Mouse (Mus musculus): ENCODE measurements at regions not wholly inside any gene's neighbourhood (a gene's known extent, or its start where the extent isn't known, plus 50 kb on each side); places are given as distances from the start of the nearest gene placed in this dataset.
A peak's percentile ranks its signal among the peaks of the same experiment; 100 is the strongest.

- ATAC-seq (ENCODE audit: low FRiP score) (no peak), DNase-seq (ENCODE audit: low spot score) (no peak)
- Histone ChIP-seq H3K36me3 (replicated peaks; ENCODE audit: control insufficient read depth, insufficient read depth) (no peaks in the 10 kb centered on the region), H3K4me3 (replicated peaks; ENCODE audit: low read length) (no peak overlapping the region), H3K27ac (no peak overlapping the region), H3K9me3 (ENCODE audit: control insufficient read depth, low read length) (no peaks in the 10 kb centered on the region), H3K4me1 (replicated peaks; ENCODE audit: control insufficient read depth, insufficient read depth, low read length) (no peaks in the 10 kb centered on the region), H3K4me2 (replicated peaks) (no peak overlapping the region), H3K9ac (no peak overlapping the region), H3K27me3 (ENCODE audit: control insufficient read depth, insufficient read depth, low read length) (no peaks in the 10 kb centered on the region)
- WGBS = 29% methylated on average over 4 of the region's 4 CpGs
Observed at GRCm38 (mm10) chr6:7120136-7120535, 164.3 kb downstream of the Sdhaf3 start.

GRCm38 (mm10) chr6:7133042-7133441 is 177.2 kb downstream of the Sdhaf3 start:
- no peak overlapping the region for H3K4me2 ChIP-seq (replicated peaks)
- no peaks in the 10 kb centered on the region for H3K9me3 ChIP-seq (ENCODE audit: control insufficient read depth, low read length)
- no peaks in the 10 kb centered on the region for H3K4me1 ChIP-seq (replicated peaks; ENCODE audit: control insufficient read depth, insufficient read depth, low read length)
- no peak overlapping the region for H3K9ac ChIP-seq
- no peak overlapping the region for H3K27ac ChIP-seq
- H3K4me3 ChIP-seq (replicated peaks; ENCODE audit: low read length) = no peak overlapping the region
- no peak for ATAC-seq (ENCODE audit: low FRiP score)
- no peak for DNase-seq (ENCODE audit: low spot score)
- H3K27me3 ChIP-seq (ENCODE audit: control insufficient read depth, insufficient read depth, low read length) = no peaks in the 10 kb centered on the region
- H3K36me3 ChIP-seq (replicated peaks; ENCODE audit: control insufficient read depth, insufficient read depth) = no peaks in the 10 kb centered on the region
- WGBS = 93% methylated on average over 11 of the region's 11 CpGs

GRCm38 (mm10) chr6:7134062-7134461 is 178.3 kb downstream of the Sdhaf3 start:
- DNase-seq (ENCODE audit: low spot score) (no peak), ATAC-seq (ENCODE audit: low FRiP score) (no peak)
- H3K4me2 ChIP-seq (replicated peaks) = no peak overlapping the region
- H3K4me3 ChIP-seq (replicated peaks; ENCODE audit: low read length) = no peak overlapping the region
- no peaks in the 10 kb centered on the region for H3K9me3 ChIP-seq (ENCODE audit: control insufficient read depth, low read length)
- no peak overlapping the region for H3K27ac ChIP-seq
- no peaks in the 10 kb centered on the region for H3K4me1 ChIP-seq (replicated peaks; ENCODE audit: control insufficient read depth, insufficient read depth, low read length)
- H3K27me3 ChIP-seq (ENCODE audit: control insufficient read depth, insufficient read depth, low read length) = no peaks in the 10 kb centered on the region
- H3K9ac ChIP-seq = no peak overlapping the region
- H3K36me3 ChIP-seq (replicated peaks; ENCODE audit: control insufficient read depth, insufficient read depth) = no peaks in the 10 kb centered on the region
- 85% methylated on average over 4 of the region's 4 CpGs for WGBS

- ATAC-seq (ENCODE audit: low FRiP score) (no peak), DNase-seq (ENCODE audit: low spot score) (no peak)
- H3K27me3 ChIP-seq (ENCODE audit: control insufficient read depth, insufficient read depth, low read length) = no peaks in the 10 kb centered on the region
- no peaks in the 10 kb centered on the region for H3K36me3 ChIP-seq (replicated peaks; ENCODE audit: control insufficient read depth, insufficient read depth)
- H3K4me3 ChIP-seq (replicated peaks; ENCODE audit: low read length) = no peak overlapping the region
- no peak overlapping the region for H3K27ac ChIP-seq
- 94% methylated on average over 1 of the region's 1 CpGs for WGBS
- H3K9me3 ChIP-seq (ENCODE audit: control insufficient read depth, low read length) = no peaks in the 10 kb centered on the region
- no peaks in the 10 kb centered on the region for H3K4me1 ChIP-seq (replicated peaks; ENCODE audit: control insufficient read depth, insufficient read depth, low read length)
- H3K4me2 ChIP-seq (replicated peaks) = no peak overlapping the region
- no peak overlapping the region for H3K9ac ChIP-seq
Observed at GRCm38 (mm10) chr6:7134888-7135287, 179.1 kb downstream of the Sdhaf3 start.

- Histone ChIP-seq H3K36me3 (replicated peaks; ENCODE audit: control insufficient read depth, insufficient read depth) (no peaks in the 10 kb centered on the region), H3K27me3 (ENCODE audit: control insufficient read depth, insufficient read depth, low read length) (no peaks in the 10 kb centered on the region), H3K27ac (no peak overlapping the region), H3K4me3 (replicated peaks; ENCODE audit: low read length) (no peak overlapping the region), H3K4me2 (replicated peaks) (no peak overlapping the region), H3K9ac (no peak overlapping the region), H3K4me1 (replicated peaks; ENCODE audit: control insufficient read depth, insufficient read depth, low read length) (no peaks in the 10 kb centered on the region), H3K9me3 (ENCODE audit: control insufficient read depth, low read length) (no peaks in the 10 kb centered on the region)
- WGBS = 92% methylated on average over 2 of the region's 2 CpGs
- no peak for DNase-seq (ENCODE audit: low spot score)
- no peak for ATAC-seq (ENCODE audit: low FRiP score)
Observed at GRCm38 (mm10) chr6:7181711-7182110, 225.9 kb downstream of the Sdhaf3 start.

GRCm38 (mm10) chr6:7199046-7199599 is 243.3 kb downstream of the Sdhaf3 start:
- H3K4me2 ChIP-seq (replicated peaks) = no peak overlapping the region
- H3K4me1 ChIP-seq (replicated peaks; ENCODE audit: control insufficient read depth, insufficient read depth, low read length) = no peaks in the 10 kb centered on the region
- no peak for DNase-seq (ENCODE audit: low spot score)

GRCm38 (mm10) chr6:7215880-7216279 is 260.1 kb downstream of the Sdhaf3 start:
- DNase-seq (ENCODE audit: low spot score) = no peak
- no peak for ATAC-seq (ENCODE audit: low FRiP score)
- Histone ChIP-seq H3K27ac (no peak overlapping the region), H3K4me2 (replicated peaks) (no peak overlapping the region), H3K9me3 (ENCODE audit: control insufficient read depth, low read length) (no peaks in the 10 kb centered on the region), H3K9ac (no peak overlapping the region), H3K4me3 (replicated peaks; ENCODE audit: low read length) (no peak overlapping the region), H3K4me1 (replicated peaks; ENCODE audit: control insufficient read depth, insufficient read depth, low read length) (no peaks in the 10 kb centered on the region), H3K27me3 (ENCODE audit: control insufficient read depth, insufficient read depth, low read length) (no peaks in the 10 kb centered on the region), H3K36me3 (replicated peaks; ENCODE audit: control insufficient read depth, insufficient read depth) (no peaks in the 10 kb centered on the region)
- 65% methylated on average over 4 of the region's 4 CpGs for WGBS

More at GRCm38 (mm10) chr6:7199046-7199599, 243.3 kb downstream of the Sdhaf3 start:
- H3K9ac ChIP-seq = no peak overlapping the region
- H3K4me3 ChIP-seq (replicated peaks; ENCODE audit: low read length) = no peak overlapping the region
- no peaks in the 10 kb centered on the region for H3K36me3 ChIP-seq (replicated peaks; ENCODE audit: control insufficient read depth, insufficient read depth)
- no peaks in the 10 kb centered on the region for H3K9me3 ChIP-seq (ENCODE audit: control insufficient read depth, low read length)
- H3K27ac ChIP-seq = no peak overlapping the region
- no peaks in the 10 kb centered on the region for H3K27me3 ChIP-seq (ENCODE audit: control insufficient read depth, insufficient read depth, low read length)
- ATAC-seq (ENCODE audit: low FRiP score) = peak; percentile 40; the same call in 1 of the 2 replicates
- 60% methylated on average over 8 of the region's 8 CpGs for WGBS

GRCm38 (mm10) chr6:7252286-7252685 is 296.5 kb downstream of the Sdhaf3 start:
- H3K4me3 ChIP-seq (replicated peaks; ENCODE audit: low read length) = no peak overlapping the region
- H3K4me1 ChIP-seq (replicated peaks; ENCODE audit: control insufficient read depth, insufficient read depth, low read length) = no peaks in the 10 kb centered on the region
- no peaks in the 10 kb centered on the region for H3K27me3 ChIP-seq (ENCODE audit: control insufficient read depth, insufficient read depth, low read length)
- 72% methylated on average over 7 of the region's 7 CpGs for WGBS
- no peak overlapping the region for H3K4me2 ChIP-seq (replicated peaks)
- H3K36me3 ChIP-seq (replicated peaks; ENCODE audit: control insufficient read depth, insufficient read depth) = no peaks in the 10 kb centered on the region
- no peak overlapping the region for H3K9ac ChIP-seq
- DNase-seq (ENCODE audit: low spot score) (no peak), ATAC-seq (ENCODE audit: low FRiP score) (no peak)
- H3K9me3 ChIP-seq (ENCODE audit: control insufficient read depth, low read length) = no peaks in the 10 kb centered on the region
- H3K27ac ChIP-seq = no peak overlapping the region

GRCm38 (mm10) chr6:7277431-7277830 is 277.2 kb upstream of the Tac1 start:
- Histone ChIP-seq H3K9me3 (ENCODE audit: control insufficient read depth, low read length) (no peaks in the 10 kb centered on the region), H3K4me2 (replicated peaks) (no peak overlapping the region), H3K36me3 (replicated peaks; ENCODE audit: control insufficient read depth, insufficient read depth) (no peaks in the 10 kb centered on the region), H3K27ac (no peak overlapping the region), H3K4me1 (replicated peaks; ENCODE audit: control insufficient read depth, insufficient read depth, low read length) (no peaks in the 10 kb centered on the region), H3K27me3 (ENCODE audit: control insufficient read depth, insufficient read depth, low read length) (no peaks in the 10 kb centered on the region), H3K4me3 (replicated peaks; ENCODE audit: low read length) (no peak overlapping the region), H3K9ac (no peak overlapping the region)
- ATAC-seq (ENCODE audit: low FRiP score) = no peak
- WGBS = 51% methylated on average over 4 of the region's 4 CpGs
- no peak for DNase-seq (ENCODE audit: low spot score)

GRCm38 (mm10) chr6:7306956-7307355 is 247.7 kb upstream of the Tac1 start:
- WGBS = 92% methylated on average over 1 of the region's 1 CpGs
- ATAC-seq (ENCODE audit: low FRiP score) = no peak
- DNase-seq (ENCODE audit: low spot score) = no peak
- H3K9ac ChIP-seq = no peak overlapping the region
- no peak overlapping the region for H3K27ac ChIP-seq
- H3K27me3 ChIP-seq (ENCODE audit: control insufficient read depth, insufficient read depth, low read length) = no peaks in the 10 kb centered on the region
- no peak overlapping the region for H3K4me2 ChIP-seq (replicated peaks)
- no peaks in the 10 kb centered on the region for H3K9me3 ChIP-seq (ENCODE audit: control insufficient read depth, low read length)
- H3K4me3 ChIP-seq (replicated peaks; ENCODE audit: low read length) = no peak overlapping the region
- H3K36me3 ChIP-seq (replicated peaks; ENCODE audit: control insufficient read depth, insufficient read depth) = no peaks in the 10 kb centered on the region
- no peaks in the 10 kb centered on the region for H3K4me1 ChIP-seq (replicated peaks; ENCODE audit: control insufficient read depth, insufficient read depth, low read length)

All from hindbrain, embryonic 14.5 days (tissue).